Mouse (Mus musculus) frontal cortex, postnatal 10 days (tissue): ENCODE data around the gene Hspa5.
"Not testable (repeated sequence)": the region's sequence is repeated elsewhere in the genome, so short reads cannot be mapped to it uniquely, and the experiment has no call there.

ENCODE experiments used
- DNase-seq, 2 experiments: peaks; one replicate each; pipeline ENCODE4 v3.0.0; 2022; ENCODE audit warnings: low spot score in 2 of 2, mixed read lengths in 1 of 2

Hspa5 gene

DNA sequence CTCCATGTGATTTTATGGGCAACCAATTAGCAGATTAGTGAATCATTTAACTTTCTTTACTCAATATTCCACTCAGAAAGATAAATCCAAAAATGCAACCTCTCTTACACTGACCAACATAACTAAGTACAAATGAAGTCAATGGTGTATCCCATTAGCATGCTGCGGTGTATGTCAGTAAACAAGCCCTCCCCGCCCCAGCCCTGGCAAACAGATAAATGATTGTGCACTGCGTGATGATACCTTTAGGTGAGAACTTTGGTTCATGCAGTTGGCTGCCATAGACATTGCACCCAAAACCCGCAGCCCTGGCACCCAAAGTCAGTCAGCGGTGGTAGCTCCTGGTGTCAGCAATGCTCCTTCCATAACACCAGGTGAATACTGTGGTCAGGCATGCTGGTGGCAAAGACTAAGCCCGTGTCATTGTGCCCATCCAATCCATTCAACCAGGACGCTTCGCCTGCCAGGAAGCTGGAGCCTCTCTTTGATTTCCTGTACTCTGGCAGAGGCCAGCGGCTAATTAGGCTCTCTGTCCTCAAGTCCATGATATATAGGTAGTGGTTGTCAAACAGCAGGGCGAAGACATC lies 33.7 kb downstream of the Hspa5 start:
- DNase-seq: no peak

DNA sequence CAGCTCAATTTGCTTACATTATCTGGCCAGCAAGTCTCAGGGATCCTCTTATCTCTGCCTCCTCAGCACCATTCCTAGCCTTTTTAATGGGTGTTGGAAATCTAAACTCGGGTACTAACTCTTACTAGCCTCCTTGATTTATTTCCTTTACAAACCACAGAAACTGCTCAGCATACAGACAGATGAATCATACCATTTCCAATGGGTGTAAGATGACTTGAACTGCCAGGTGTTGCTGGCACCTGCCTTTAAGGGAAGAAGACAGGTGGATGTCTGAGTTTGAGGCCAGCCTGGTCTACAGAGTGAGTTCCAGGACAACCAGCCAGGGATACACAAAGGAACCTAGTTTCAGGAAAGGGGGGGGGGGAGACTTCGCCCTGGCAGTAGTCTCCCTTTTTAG lies 36.3 kb downstream of the Hspa5 start:
- DNase-seq: no peak

DNA sequence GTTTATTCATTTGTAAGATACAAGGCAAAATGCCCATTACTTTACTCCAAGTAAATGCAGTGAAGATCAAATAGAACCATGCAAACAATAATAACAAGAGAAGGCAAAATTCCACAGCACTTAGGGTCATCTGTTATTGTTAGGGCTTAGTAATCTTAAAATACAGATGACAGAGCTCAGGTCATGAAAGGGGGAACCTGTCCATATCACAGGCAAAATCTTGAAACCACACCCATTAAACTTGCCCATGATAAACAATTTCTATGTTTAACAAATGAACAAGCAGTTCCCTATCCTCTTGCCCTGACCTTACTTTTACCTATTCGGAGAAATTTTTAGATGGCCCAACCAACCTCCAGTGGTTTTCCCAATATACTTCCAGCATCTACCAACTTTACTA lies 37.8 kb downstream of the Hspa5 start:
- DNase-seq: no peak

DNA sequence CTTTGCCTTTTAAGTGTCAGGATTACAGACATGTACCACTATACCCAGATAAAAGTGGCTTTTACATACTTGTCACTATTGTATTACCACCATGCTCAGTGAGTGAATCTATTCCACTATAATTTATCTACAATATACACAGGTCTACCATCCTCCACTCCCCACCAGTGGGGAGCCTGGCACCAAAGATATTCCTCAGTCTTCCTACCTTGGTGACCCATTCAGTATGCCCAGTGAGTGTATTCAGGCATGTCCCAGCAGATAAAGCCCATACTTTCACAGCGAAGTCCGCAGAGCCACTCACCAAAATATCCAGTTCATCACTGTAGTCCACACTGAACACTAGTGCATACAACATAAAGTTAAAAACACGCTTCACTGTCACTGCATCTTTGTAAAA lies 39.0 kb downstream of the Hspa5 start:
- DNase-seq: no peak

DNA sequence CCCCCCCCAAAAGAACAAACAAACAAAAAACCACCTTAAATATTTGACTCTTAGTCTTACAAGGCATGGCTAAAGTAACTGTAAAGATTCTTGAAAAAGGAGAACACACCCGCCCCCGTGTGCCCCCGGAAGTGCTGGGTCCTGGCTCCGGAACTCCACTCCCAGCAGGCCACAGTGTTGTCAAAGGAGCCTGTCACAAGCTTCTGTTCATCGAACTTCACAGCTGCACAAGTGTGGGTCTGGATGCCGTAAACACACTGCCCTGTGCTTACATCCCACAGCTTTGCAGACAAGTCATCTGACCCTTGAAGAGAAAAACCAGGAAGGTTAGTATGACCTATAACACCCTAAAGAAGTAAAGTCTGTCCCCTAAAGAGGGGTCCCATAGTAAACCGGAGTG lies 40.9 kb downstream of the Hspa5 start:
- no peak for DNase-seq

DNA sequence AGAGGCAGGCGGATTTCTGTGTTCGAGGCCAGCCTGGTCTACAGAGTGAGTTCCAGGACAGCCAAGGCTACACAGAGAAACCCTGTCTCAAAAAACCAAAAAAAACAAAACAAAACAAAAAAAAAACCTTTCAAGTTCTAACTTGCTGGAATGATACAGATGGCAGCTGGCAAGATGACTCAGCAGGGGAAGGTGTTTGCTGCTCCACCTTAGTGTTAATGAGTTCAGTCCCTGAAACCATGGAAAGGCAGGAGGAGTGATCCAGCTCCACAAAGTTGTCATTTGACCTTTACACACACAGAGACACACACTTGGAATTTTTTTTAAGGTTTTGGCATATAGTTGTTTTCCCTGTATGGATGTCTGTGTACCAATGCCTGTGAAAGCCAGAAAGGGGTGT lies 44.1 kb downstream of the Hspa5 start:
- DNase-seq: not testable (repeated sequence)

DNA sequence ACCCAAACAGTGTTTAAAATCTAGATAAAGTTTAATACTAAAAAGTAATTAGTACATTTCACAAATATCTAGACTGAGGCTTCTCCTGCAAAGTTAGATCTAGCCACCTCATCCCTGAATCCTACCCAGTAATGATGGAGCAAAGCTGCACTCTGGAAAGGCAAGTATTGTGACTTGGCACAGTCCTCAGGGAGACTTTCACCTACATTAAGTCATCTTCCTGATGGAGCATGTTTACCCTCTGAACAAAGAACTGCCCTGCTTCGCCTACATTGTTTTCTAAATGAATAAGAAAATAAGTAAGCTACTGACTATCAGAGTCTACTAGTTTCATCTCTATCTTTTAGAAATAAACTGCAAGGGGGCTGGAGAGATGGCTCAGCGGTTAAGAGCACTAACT lies 46.7 kb downstream of the Hspa5 start:
- DNase-seq: no peak

DNA sequence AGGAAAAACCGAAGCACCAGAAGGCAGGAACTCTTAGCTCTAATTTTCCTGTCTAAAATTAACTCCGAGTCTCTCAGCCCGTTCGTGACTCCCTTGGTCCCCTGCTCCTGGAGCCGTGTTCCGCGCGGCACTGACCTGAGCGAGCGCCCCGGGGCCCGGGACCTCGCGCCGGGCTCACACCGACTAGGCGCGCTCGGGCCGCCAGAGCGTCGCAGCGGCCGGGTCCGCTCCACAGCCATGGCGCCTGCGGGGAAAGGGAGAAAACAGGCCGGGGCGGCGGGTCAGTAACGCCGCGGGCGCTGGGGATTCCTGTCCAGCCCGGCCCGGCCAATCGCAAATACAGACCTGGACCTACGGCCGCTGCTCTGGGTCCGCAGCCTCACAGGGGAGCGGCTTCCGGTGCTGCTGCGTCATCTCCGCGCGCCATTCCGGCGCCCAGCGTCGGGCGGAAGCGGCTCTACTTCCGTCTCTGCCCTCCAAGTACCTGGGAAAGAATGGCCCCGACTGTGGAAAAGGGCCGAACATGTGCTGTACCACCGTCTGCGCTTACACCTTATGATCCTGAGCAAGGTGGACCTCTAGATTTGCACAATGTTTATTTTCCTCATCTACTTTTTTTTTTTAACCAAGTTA lies 54.2 kb downstream of the Hspa5 start, which contains the start of gene Fbxw2:
Gene Fbxw2 (minus strand): TSS at position 485 of the 633 bp plus-strand sequence.
- peak; percentile 80 to 91 for DNase-seq

DNA sequence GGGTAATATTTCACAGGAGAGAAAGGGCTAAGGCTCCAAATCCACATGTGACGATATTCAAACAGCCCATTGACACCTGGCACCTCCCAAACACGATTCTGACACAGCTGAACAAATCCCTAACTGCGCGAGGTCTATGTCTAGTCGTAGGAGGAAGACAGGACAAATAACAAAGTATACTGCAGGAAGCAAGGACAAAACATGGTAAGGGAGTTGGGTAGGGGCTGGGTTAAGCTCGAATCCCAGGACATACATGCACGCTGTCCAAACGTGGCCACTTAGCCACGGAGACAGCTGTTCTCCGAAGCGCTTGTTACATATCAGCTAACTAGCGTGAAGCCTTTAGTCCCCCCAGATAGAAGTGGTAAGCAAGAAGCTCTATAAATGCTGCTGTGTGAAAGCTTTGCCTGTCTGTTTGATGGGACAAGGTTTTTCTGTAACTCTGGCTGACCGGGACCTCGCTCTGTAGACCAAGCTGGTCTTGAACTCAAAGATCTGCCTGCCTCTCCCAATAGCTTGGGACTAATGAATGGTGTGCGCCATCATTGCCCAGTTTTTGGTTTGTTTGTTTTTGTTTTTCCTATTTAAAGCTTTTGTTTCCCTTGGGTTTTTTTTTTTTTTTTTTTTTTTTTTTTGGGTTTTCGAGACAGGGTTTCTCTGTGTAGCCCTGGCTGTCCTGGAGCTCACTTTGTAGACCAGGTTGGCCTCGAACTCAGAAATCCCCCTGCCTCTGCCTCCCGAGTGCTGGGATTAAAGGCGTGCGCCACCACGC lies 54.9 kb downstream of the Hspa5 start:
- no peak for DNase-seq
